ENCODE assay signal across 14 mouse cellular contexts in genomic region chr5:63827415-63828053, GRCm38 (mm10). TPM values are rescaled to one million over a fixed set of nuclear protein-coding genes. Genes with fewer than 3 reads are reported as not detected.
DNase-seq lines count a peak whose midpoint lies in the region; ATAC-seq and TF ChIP-seq lines count a peak whose summit lies in the region.
"Had no signal": no experiment of that assay in that cellular context is flagged by ENCODE, and none has a peak within 500 bp of the region (broad histone marks: within the 10 kb centered on the region; RNA-seq: fewer than 3 reads in every experiment).

No protein-coding gene starts in this region.

- H3K9ac ChIP-seq in liver, embryonic 13.5 days: no peak overlapping the region
- H3K9ac ChIP-seq: forebrain, embryonic 12.5 days; hindbrain, embryonic 14.5 days; neural tube, embryonic 12.5 days had no signal

- no peak for DNase-seq in layer of hippocampus, adult 2 months (ENCODE audit: low spot score in 2 of 2)
- DNase-seq in layer of hippocampus, adult 11-12 months (ENCODE audit: low spot score): no peak
- peak; percentile 54 for DNase-seq in kidney, adult 18-20 months
- DNase-seq in liver, embryonic 13.5 days: no peak
- no peak for DNase-seq in cerebellum, adult 11 months
- DNase-seq in thymus, adult 18-20 months: no peak
- DNase-seq: adrenal gland, adult 2 months had no signal

- H3K9me3 ChIP-seq in liver, embryonic 13.5 days (replicated peaks): no peaks in the 10 kb centered on the region
- H3K9me3 ChIP-seq: forebrain, embryonic 12.5 days; midbrain, embryonic 10.5 days; neural tube, embryonic 12.5 days had no signal

- TF ChIP-seq CTCF in layer of hippocampus, adult 2 months (conservative IDR thresholded peaks at IDR 0.05): no peak
- TF ChIP-seq CTCF in small intestine, adult 2 months (IDR thresholded peaks at IDR 0.05; ENCODE audit: extremely low read depth, insufficient read length, insufficient replicate concordance, low read depth, low read length): no peak

- no peak for TF ChIP-seq POLR2A in small intestine, adult 2 months (IDR thresholded peaks at IDR 0.05; ENCODE audit: low read depth, low read length)

- ATAC-seq in liver, embryonic 13.5 days (ENCODE audit: low read depth): no peak
- ATAC-seq in erythroblast, adult 5-6 weeks (replicated peaks; ENCODE audit: low FRiP score, poor library complexity, severe bottlenecking): no peak

- 0 out of 2 replicates have a peak overlapping the region, but pooled peaks have one; percentile 18 for H3K27ac ChIP-seq in layer of hippocampus, adult 2 months
- peak overlapping the region; percentile 8 for H3K27ac ChIP-seq in liver, embryonic 13.5 days
- H3K27ac ChIP-seq in small intestine, adult 2 months (ENCODE audit: insufficient read depth, low read depth, low read length): peak overlapping the region; percentile 68
- H3K27ac ChIP-seq: forebrain, embryonic 12.5 days; heart, adult 2 months; hindbrain, embryonic 14.5 days; midbrain, embryonic 10.5 days; neural tube, embryonic 12.5 days had no signal

- no peak overlapping the region for H3K4me3 ChIP-seq in layer of hippocampus, adult 2 months
- H3K4me3 ChIP-seq in liver, embryonic 13.5 days (replicated peaks): no peak overlapping the region
- no peak overlapping the region for H3K4me3 ChIP-seq in small intestine, adult 2 months (ENCODE audit: low read depth, low read length)
- H3K4me3 ChIP-seq: forebrain, embryonic 12.5 days; heart, adult 2 months; midbrain, embryonic 10.5 days; neural tube, embryonic 12.5 days had no signal

- no peaks in the 10 kb centered on the region for H3K27me3 ChIP-seq in liver, embryonic 13.5 days
- H3K27me3 ChIP-seq in small intestine, adult 2 months (ENCODE audit: control insufficient read depth, insufficient read depth, low read length): no peaks in the 10 kb centered on the region
- H3K27me3 ChIP-seq: forebrain, embryonic 12.5 days; neural tube, embryonic 12.5 days had no signal

- WGBS in liver, embryonic 13.5 days (ENCODE audit: insufficient replicate concordance): 24% methylated on average over 5 of the region's 5 CpGs
- whole genome bisulfite sequencing in small intestine, adult 2 months: 16% methylated on average over 5 of the region's 5 CpGs

- no peaks in the 10 kb centered on the region for H3K36me3 ChIP-seq in liver, embryonic 13.5 days
- no peaks in the 10 kb centered on the region for H3K36me3 ChIP-seq in small intestine, adult 2 months (ENCODE audit: control insufficient read depth, insufficient read depth, low read length)
- H3K36me3 ChIP-seq: forebrain, embryonic 12.5 days; midbrain, embryonic 10.5 days; neural tube, embryonic 12.5 days had no signal

- H3K4me1 ChIP-seq in liver, embryonic 13.5 days (replicated peaks): peaks cover 82% of the 10 kb centered on the region
- peaks cover 36% of the 10 kb centered on the region; the same call in 1 of the 2 replicates for H3K4me1 ChIP-seq in small intestine, adult 2 months (ENCODE audit: control insufficient read depth, insufficient read depth, insufficient read length, low read length)
- H3K4me1 ChIP-seq: forebrain, embryonic 12.5 days; neural tube, embryonic 12.5 days had no signal

- 0 out of 2 replicates have a peak overlapping the region, but pooled peaks have one; percentile 8 for H3K4me2 ChIP-seq in liver, embryonic 13.5 days
- H3K4me2 ChIP-seq: forebrain, embryonic 12.5 days; hindbrain, embryonic 14.5 days; neural tube, embryonic 12.5 days had no signal

RNA-seq across cellular contexts. Expression of gene 0610040J01Rik, which starts 15.4 kb away (rescaled TPM):
- 1 to 10 TPM; 2.9 to 4.0 TPM for total RNA-seq in layer of hippocampus, adult 2 months (2021)
- polyA plus RNA-seq in liver, embryonic 13.5 days (2015; fragmentation: Nextera tagmentation; extraction: Ambion mirVana): 13.9 and 14.6 TPM in 2 replicates
- polyA plus RNA-seq in small intestine, adult 2 months (2012; rRNA removed): 38.7 and 53.8 TPM in 2 replicates
- total RNA-seq in erythroblast, adult 5-6 weeks (2015; ENCODE audit: low replicate concordance): 0.77 TPM in 1 of 2 replicates, not detected in the other
- total RNA-seq in erythroblast, adult 5-6 weeks (2017; ENCODE audit: low replicate concordance): 2.4 TPM in 1 of 2 replicates, not detected in the other

Comparison
In these comparisons a context has a peak if more than half of its experiments do, and no peak if none do; other contexts are left out.
1. H3K27ac ChIP-seq: peak in every context shown above with its lines; median percentile 68 in small intestine, adult 2 months; 18 in layer of hippocampus, adult 2 months; 8 in liver, embryonic 13.5 days.